Mouse (Mus musculus) adrenal gland, adult 18-20 months (tissue): ENCODE results near the gene Cenpu. TPM values are rescaled to one million over a fixed set of nuclear protein-coding genes. Genes with fewer than 3 reads are reported as not detected.

ENCODE experiments used
- DNase-seq, 2 experiments: peaks; one replicate each; pipeline ENCODE4 v3.0.0; 2021 to 2022; ENCODE audit warnings: low spot score in 2 of 2
- long read RNA-seq, 2 experiments: library from polyadenylated mRNA; stranded (forward); transcript quantifications; one replicate each; pipeline ENCODE4 v2.0.0; 2021
- total RNA-seq, 2 experiments: library from RNA; stranded (reverse); gene quantifications; 1 replicate in 1 of 2; 2 replicates in 1 of 2; pipeline ENCODE4 v1.2.3; 2021

Gene Cenpu
- 1 to 10 TPM; 1.1 to 2.0 TPM for total RNA-seq
- long read RNA-seq, experiment 1, result 0 reads
- long read RNA-seq, experiment 2, partial matches to known transcripts, result 0 of 1 reads
- long read RNA-seq, experiment 2, other reads (novel, unspliced or antisense), result 0 of 1 reads

- peak; percentile 99 for DNase-seq
Observed at GRCm38 (mm10) chr8:46551615-46552440, at the start of gene Cenpu. Cenpu (plus strand) TSS chr8:46552028.

GRCm38 (mm10) chr8:46502333-46503071 lies 49.3 kb upstream of the Cenpu start:
- DNase-seq, result no peak

DNA sequence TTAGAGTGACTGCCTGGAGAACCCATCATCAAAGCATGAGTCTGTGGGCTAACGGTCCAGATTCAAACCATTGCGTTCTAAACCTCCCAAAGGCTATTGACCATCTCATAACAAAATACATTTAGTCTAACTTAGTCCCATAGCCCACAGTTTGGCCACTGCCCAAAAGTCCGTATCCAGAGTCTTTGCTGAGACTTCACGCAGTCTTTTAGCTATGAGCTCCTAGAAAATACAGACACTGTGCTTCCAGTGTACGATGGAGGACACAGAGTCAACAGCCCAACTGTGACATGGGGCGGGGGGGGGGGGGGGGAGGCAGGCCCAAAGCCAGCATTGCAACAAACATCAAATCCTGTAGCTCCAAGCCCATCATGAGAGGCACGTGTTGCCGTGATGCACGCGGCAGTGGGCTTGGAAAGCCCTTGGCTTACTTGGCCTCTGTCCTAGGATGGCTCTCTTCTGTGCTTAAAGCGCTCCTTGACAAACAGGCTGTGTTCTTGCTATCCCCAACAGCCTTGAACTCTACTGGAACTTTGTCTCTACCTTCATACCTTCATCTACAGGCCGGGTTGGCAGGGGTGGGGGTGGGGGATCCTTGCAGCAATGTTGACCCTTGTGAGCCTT lies 48.6 kb upstream of the Cenpu start:
- DNase-seq, result no peak

GRCm38 (mm10) chr8:46504196-46504595 lies 47.6 kb upstream of the Cenpu start:
- DNase-seq, result no peak

- DNase-seq, result no peak
Observed at GRCm38 (mm10) chr8:46508488-46509395, 43.1 kb upstream of the Cenpu start.

- no peak for DNase-seq
Observed at GRCm38 (mm10) chr8:46509474-46509873, 42.4 kb upstream of the Cenpu start.

DNA sequence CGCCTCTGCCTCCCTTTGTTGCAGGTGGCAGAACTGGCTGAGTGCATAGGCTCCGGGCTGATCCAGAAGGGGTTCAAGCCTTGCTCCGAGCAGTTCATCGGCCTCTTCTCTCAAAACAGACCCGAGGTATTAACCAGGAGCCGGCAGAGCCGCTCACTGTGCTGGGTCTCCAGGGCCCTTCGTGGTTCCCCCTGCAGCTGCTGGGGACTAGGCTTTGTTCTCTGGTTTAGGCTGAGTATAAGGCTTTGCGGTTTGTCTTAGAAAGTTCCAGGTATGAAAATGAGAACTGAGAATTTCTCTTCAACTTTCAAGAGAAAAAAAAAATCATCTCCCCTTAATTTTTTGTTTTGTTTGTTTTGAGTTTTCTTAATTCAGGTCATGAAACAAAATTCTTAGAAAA lies 40.5 kb upstream of the Cenpu start:
- DNase-seq, result no peak

GRCm38 (mm10) chr8:46512538-46512937 lies 39.3 kb upstream of the Cenpu start:
- DNase-seq, result no peak

- DNase-seq, result no peak
Observed at GRCm38 (mm10) chr8:46514027-46514426, 37.8 kb upstream of the Cenpu start.

GRCm38 (mm10) chr8:46520667-46521066 lies 31.2 kb upstream of the Cenpu start:
- DNase-seq, result no peak

DNA sequence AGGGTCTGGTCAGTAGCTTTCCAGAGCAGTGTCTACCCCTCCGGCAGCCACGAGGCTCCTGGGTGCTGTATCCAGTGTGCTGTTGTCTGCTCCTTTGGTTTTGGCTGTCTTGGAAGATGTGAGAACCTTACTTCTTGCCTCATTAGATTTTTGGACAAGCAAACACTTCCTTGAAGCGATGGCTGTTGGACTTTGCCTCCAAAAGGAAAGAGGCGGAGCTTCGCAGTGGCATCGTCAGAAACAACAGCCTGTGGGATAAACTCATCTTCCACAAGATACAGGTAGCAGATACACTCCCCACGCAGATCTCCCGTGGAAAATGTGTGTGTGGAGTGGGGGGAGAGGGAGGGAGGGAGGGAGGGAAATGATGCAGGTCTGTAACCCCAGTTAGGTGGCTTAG lies 25.7 kb upstream of the Cenpu start:
- DNase-seq, result no peak

GRCm38 (mm10) chr8:46526821-46527220 lies 25.0 kb upstream of the Cenpu start:
- no peak for DNase-seq

GRCm38 (mm10) chr8:46529508-46529907 lies 22.3 kb upstream of the Cenpu start:
- DNase-seq, result no peak

- DNase-seq, result no peak
Observed at GRCm38 (mm10) chr8:46530541-46530940, 21.3 kb upstream of the Cenpu start.

- no peak for DNase-seq
Observed at GRCm38 (mm10) chr8:46533926-46534325, 17.9 kb upstream of the Cenpu start.

- no peak for DNase-seq
Observed at GRCm38 (mm10) chr8:46539701-46540100, 12.1 kb upstream of the Cenpu start.

DNA sequence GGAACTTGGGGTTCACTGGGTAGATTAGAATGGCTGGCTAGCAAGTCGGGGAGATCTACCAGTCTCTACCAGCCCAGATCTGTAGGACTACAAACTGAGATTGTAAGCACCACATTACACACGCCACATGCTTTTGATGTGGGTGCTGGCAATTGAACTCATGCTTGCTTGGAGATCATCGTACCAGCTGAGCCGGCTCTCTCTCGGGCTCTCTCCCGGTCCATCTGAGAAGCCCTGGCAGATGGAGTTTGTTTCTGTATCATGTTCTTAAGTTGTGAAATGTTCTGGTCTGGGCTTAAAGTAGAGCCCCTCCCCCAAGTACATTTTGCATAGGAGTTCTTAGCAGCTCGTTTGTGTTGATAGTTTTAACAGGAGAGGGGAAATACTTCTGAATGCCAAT lies 8.6 kb upstream of the Cenpu start:
- no peak for DNase-seq

GRCm38 (mm10) chr8:46543662-46544061 lies 8.2 kb upstream of the Cenpu start:
- DNase-seq, result no peak

- DNase-seq, result no peak
Observed at GRCm38 (mm10) chr8:46545854-46546253, 6.0 kb upstream of the Cenpu start.

- peak in 1 of 2 experiments; percentile 39 for DNase-seq
Observed at GRCm38 (mm10) chr8:46546431-46547176, 5.2 kb upstream of the Cenpu start.
